Mouse (Mus musculus) G1E (cell line): ENCODE results near the gene Dolpp1. TPM values are rescaled to one million over a fixed set of nuclear protein-coding genes. Genes with fewer than 3 reads are reported as not detected.

ENCODE experiments used
- ATAC-seq: 2 replicates; pipeline ENCODE4 v1.8.0; 2016; ENCODE audit warnings: mild to moderate bottlenecking; ENCODE audit not compliant: insufficient number of reproducible peaks, poor library complexity, low FRiP score, severe bottlenecking; ENCODE audit errors: extremely low read depth
- DNase-seq: peaks from one replicate; pipeline ENCODE4 v3.0.0; 2012; ENCODE audit warnings: low spot score
- H3K27me3 ChIP-seq: 2 replicates; pipeline ENCODE4 v1.6.1; 2012; ENCODE audit warnings: mild to moderate bottlenecking, low read length, inconsistent platforms; ENCODE audit not compliant: insufficient read depth
- H3K36me3 ChIP-seq: replicated peaks from 2 replicates; pipeline ENCODE3; 2012; ENCODE audit warnings: mild to moderate bottlenecking, inconsistent platforms
- H3K4me1 ChIP-seq: 2 replicates; pipeline ENCODE4 v1.6.1; 2012; ENCODE audit warnings: low read depth, low read length, inconsistent platforms, mixed read lengths; ENCODE audit not compliant: insufficient read depth
- H3K4me3 ChIP-seq: 2 replicates; pipeline ENCODE4 v1.5.1; 2012; ENCODE audit warnings: low read depth, mild to moderate bottlenecking, inconsistent platforms, low read length, moderate library complexity, mixed read lengths
- H3K9me3 ChIP-seq: replicated peaks from 2 replicates; pipeline ENCODE4 v1.6.1; 2012; ENCODE audit warnings: inconsistent platforms
- CTCF ChIP-seq: IDR thresholded peaks from 2 replicates; pipeline ENCODE4 v1.5.1; 2012; ENCODE audit warnings: low read depth, low read length, inconsistent platforms, mixed read lengths
- GATA1 ChIP-seq: IDR thresholded peaks from 2 replicates; pipeline ENCODE4 v1.6.1; 2012; ENCODE audit warnings: borderline replicate concordance, low read length, inconsistent platforms, mixed read lengths
- GATA2 ChIP-seq: IDR thresholded peaks from 2 replicates; pipeline ENCODE4 v1.6.1; 2012; ENCODE audit warnings: low read depth, low read length, inconsistent platforms, borderline replicate concordance
- POLR2AphosphoS5 ChIP-seq: IDR thresholded peaks from 2 replicates; pipeline ENCODE4 v1.6.1; 2012; ENCODE audit warnings: low read depth, low read length, inconsistent platforms; ENCODE audit not compliant: insufficient replicate concordance
- TAL1 ChIP-seq: conservative IDR thresholded peaks from 2 replicates; pipeline ENCODE4 v1.6.1; 2012; ENCODE audit warnings: low read depth, low read length, inconsistent platforms, mixed read lengths
- polyA plus RNA-seq: library from polyadenylated mRNA; stranded (reverse); fragments of >175 nt; gene quantifications from 2 replicates; pipeline ENCODE4 v1.2.3, GENCODE M21; 2012
- total RNA-seq, 2 experiments: library from RNA; stranded (forward) in 1 of 2; stranded (reverse) in 1 of 2; fragments of 200-1000 nt in 1 of 2; fragments of >200 nt in 1 of 2; fragmentation: Nextera tagmentation in 1 of 2; gene quantifications; 2 replicates each; pipeline ENCODE4 v1.2.3; 2014 to 2017

The Dolpp1 gene
- total and polyA plus RNA-seq, 3 experiments, result 17.3 to 25.8 (median 23.2) TPM

DNA sequence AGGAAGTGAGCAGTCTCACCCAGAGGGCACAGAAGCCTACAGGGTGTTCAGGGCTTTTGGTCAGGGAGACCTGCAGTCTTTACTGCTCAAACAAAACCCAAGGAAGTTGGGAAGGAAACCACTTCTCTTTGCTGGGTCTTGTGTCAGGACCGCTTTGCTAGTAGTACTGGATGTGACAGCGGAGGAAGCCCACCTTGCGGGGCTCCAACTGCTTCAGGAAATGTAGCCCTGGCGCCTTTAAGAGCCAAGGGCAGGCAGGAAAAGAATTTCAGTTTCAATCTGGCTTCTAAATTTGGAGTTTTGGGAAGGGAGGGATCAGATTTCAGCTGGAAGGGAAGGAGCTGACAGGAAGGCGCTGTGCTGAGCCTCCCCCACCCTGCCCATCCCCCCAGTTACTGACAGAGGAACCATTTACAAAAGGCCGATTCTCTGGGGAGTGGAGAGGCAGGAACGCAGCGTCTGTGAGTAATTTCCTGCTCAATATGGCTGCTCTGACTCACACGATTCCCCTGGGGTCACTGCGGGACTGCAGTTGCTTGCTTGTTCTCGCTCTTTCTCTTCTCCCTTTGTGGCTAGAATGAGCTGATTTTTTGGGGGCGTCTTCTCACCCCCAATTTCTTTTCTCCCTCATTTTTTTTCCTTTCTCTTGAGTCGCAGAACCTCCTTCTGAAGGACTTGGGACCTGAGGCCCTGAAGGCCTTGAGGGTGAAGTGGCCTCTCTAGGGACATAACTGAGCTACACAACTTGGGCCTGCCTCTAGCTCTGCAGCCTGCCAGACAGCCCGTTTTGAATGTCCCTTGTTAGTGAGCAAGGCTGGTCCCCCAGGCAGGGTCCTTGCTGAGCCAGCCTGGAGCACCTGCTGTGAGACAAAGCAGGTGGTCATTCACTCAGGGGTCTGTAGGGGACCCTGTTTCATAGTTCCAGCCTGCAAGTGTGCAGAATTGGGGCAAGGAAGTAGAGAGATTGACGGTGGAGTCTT is 49.8 kb downstream of the Dolpp1 start:
- Histone ChIP-seq H3K36me3 (peaks cover 100% of the 10 kb centered on the region), H3K9me3 (no peaks in the 10 kb centered on the region), H3K4me1 (peaks cover 33% of the 10 kb centered on the region), H3K27me3 (no peaks in the 10 kb centered on the region; the same call in 1 of the 2 replicates), H3K4me3 (no peak overlapping the region)
- ATAC-seq, result no peak
- TF ChIP-seq CTCF, result no peak
- no peak for TF ChIP-seq TAL1
- TF ChIP-seq GATA2, result no peak
- no peak for TF ChIP-seq POLR2AphosphoS5
- TF ChIP-seq GATA1, result no peak
- DNase-seq, result no peak

DNA sequence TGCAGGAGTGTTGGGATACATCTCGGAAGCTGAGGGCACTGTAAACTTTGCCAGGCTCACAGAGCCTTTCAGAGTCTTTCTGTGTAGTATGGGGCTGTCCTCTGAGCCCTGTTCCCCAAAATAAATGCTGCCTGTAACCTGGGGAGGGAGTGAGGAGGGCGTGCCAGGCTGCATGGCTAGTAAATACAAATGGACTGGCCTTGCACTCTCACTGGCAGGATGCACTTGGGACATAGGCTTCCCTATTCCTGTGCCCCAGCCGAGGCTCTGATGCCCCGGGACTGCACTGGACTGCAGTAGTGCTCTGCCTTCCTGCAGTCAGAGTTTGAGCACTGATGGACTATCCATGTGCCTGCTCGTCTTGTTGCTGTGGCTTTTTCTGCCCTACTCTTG is 50.4 kb downstream of the Dolpp1 start:
- Histone ChIP-seq H3K4me1 (peaks cover 33% of the 10 kb centered on the region), H3K36me3 (peaks cover 100% of the 10 kb centered on the region), H3K4me3 (no peak overlapping the region), H3K27me3 (no peaks in the 10 kb centered on the region; the same call in 1 of the 2 replicates), H3K9me3 (no peaks in the 10 kb centered on the region)
- no peak for ATAC-seq
- DNase-seq, result no peak
- TF ChIP-seq CTCF (no peak), POLR2AphosphoS5 (no peak)

DNA sequence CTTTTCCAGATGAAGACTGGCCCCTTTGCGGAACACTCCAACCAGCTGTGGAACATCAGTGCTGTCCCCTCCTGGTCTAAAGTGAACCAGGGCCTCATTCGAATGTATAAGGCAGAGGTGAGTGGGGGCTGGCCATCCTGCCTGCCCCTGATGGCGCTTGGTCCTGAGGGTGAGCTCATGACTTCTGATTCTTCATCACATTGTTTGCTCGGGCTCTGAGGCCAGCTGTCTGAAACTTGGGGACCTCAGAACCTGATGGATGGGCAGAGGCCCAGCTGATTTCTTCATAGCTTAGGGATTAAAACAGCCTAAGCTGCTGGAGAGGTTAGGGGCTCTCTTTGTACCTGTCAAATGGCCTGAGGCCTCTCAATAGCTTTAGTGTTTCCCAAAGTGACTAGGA is 51.2 kb downstream of the Dolpp1 start:
- ATAC-seq (no peak), DNase-seq (no peak)
- peaks cover 100% of the 10 kb centered on the region for H3K36me3 ChIP-seq
- TF ChIP-seq GATA2 (no peak), TAL1 (no peak), GATA1 (no peak), POLR2AphosphoS5 (no peak), CTCF (no peak)
- H3K27me3 ChIP-seq, result no peaks in the 10 kb centered on the region
- H3K9me3 ChIP-seq, result no peaks in the 10 kb centered on the region
- H3K4me3 ChIP-seq, result no peak overlapping the region
- peaks cover 31% of the 10 kb centered on the region for H3K4me1 ChIP-seq

DNA sequence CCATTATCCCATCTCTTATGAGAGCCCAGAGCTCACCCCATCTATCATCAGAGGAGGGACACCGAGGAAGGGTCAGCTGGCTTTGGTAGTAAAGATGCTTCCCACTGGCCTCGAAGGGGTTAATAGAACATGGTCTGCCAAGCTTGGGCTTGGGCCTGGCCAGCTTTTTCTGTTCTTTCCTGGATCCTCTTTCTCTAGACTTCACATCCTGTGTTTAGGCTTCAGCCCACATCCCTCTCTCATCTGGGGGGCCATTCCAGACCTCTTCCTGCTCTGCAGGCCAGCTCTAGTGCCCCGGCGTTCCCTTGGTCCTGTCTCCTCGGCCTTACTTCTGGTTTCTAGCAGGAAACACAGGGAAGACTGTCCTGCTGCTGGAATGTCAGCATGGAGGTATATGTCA is 52.0 kb downstream of the Dolpp1 start:
- DNase-seq (no peak), ATAC-seq (no peak)
- Histone ChIP-seq H3K27me3 (no peaks in the 10 kb centered on the region), H3K4me1 (peaks cover 26% of the 10 kb centered on the region), H3K9me3 (no peaks in the 10 kb centered on the region), H3K36me3 (peaks cover 99% of the 10 kb centered on the region), H3K4me3 (no peak overlapping the region)
- no peak for TF ChIP-seq POLR2AphosphoS5
- TF ChIP-seq CTCF, result no peak
- no peak for TF ChIP-seq GATA2
- TF ChIP-seq TAL1, result no peak
- TF ChIP-seq GATA1, result no peak

DNA sequence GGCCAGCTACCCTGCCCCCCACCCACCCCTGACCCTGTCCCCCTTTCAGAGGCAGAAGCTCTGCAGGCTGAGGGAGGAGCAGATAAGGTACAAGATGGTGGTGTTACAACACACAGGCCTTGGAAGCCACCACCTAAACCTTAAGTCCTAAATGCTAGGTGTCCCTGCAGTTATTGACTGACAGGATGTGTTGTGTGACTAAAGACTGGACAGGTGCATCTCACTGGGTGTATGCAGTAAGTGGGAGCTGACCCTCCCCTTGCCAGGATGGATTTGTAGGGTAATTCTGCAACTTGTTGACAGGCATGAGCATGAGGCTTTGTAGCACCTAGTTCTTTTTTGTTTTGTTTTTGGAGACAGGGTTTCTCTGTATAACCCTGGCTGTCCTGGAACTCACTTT is 52.4 kb downstream of the Dolpp1 start:
- no peak overlapping the region for H3K4me3 ChIP-seq
- DNase-seq, result no peak
- peaks cover 1% of the 10 kb centered on the region for H3K9me3 ChIP-seq
- TF ChIP-seq GATA1 (no peak), CTCF (no peak), POLR2AphosphoS5 (no peak), GATA2 (no peak), TAL1 (no peak)
- no peaks in the 10 kb centered on the region for H3K27me3 ChIP-seq
- H3K36me3 ChIP-seq, result peaks cover 99% of the 10 kb centered on the region
- ATAC-seq, result no peak
- H3K4me1 ChIP-seq, result peaks cover 23% of the 10 kb centered on the region

DNA sequence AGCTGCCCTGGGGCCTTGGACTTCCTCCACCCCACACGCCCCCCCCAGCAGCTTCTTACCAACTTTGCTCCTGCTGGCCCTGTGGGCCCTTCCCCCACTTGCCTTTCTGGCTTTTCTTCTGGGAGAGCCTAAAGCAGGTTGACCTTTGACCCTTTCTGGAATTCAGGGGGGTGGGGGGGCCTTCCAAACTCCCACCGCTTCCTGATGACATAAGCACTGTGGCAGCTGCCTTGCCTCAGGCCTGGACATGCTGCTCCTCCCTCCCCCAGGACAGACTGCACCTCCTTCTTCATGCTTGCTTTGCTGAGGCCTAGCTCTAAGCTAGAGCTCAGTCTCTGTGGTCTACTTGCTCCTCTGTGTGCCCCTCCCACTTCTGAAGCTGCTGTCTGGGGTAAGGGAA is 53.3 kb downstream of the Dolpp1 start:
- peaks cover 99% of the 10 kb centered on the region for H3K36me3 ChIP-seq
- no peak overlapping the region for H3K4me3 ChIP-seq
- peaks cover 14% of the 10 kb centered on the region for H3K4me1 ChIP-seq
- DNase-seq (no peak), ATAC-seq (no peak)
- no peak for TF ChIP-seq GATA2
- no peak for TF ChIP-seq CTCF
- no peak for TF ChIP-seq TAL1
- TF ChIP-seq POLR2AphosphoS5, result no peak
- TF ChIP-seq GATA1, result no peak
- peaks cover 7% of the 10 kb centered on the region for H3K9me3 ChIP-seq
- H3K27me3 ChIP-seq, result no peaks in the 10 kb centered on the region
